Mouse (Mus musculus) spleen, adult 2 months (tissue): Measurements from ENCODE around the gene Rab14.

Experiments used
- CTCF ChIP-seq: fragments of 200-500 bp; IDR thresholded peaks from 2 replicates; pipeline ENCODE4 v1.5.1; 2011; ENCODE audit warnings: mild to moderate bottlenecking, inconsistent platforms; ENCODE audit not compliant: insufficient read depth, insufficient read length, insufficient replicate concordance; ENCODE audit errors: extremely low read depth
- POLR2A ChIP-seq: fragments of 200-500 bp; IDR thresholded peaks from 2 replicates; pipeline ENCODE4 v1.6.1; 2011; ENCODE audit warnings: low read depth, low read length, inconsistent platforms

DNA sequence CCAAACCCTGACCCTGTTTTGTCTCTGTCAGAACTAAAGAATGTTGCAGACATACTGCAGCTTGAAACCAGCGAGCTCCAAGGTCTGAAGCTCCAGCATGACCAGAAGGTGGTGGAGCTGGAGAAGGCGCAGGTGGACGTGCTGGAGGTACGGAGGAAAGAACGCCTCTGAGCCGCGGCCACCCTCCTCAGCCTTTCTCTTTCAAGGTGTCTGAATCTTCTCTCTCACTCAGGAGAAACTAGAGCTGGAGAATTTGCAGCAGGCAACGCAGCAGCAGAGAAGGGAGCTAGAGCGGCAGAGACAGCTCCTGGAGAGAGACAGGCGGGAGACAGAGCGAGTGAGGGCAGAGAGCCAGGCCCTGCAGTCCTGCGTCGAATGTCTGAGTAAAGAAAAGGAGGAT is 35.5 kb downstream of the Rab14 start:
- TF ChIP-seq CTCF (no peak), POLR2A (no peak)
